Mouse (Mus musculus) kidney, adult 2 months (tissue): ENCODE results near the gene Pifo. TPM values are rescaled to one million over a fixed set of nuclear protein-coding genes. Genes with fewer than 3 reads are reported as not detected.
"Not testable (repeated sequence)": the region's sequence is repeated elsewhere in the genome, so short reads cannot be mapped to it uniquely, and the experiment has no call there.

Source experiments
- DNase-seq: peaks from one replicate; pipeline ENCODE4 v3.0.0; 2021
- H3K27ac ChIP-seq: fragments of 200-500 bp; 2 replicates; pipeline ENCODE4 v1.5.1; 2012; ENCODE audit warnings: low read depth, low read length, control low read depth, inconsistent platforms; ENCODE audit not compliant: insufficient read depth
- H3K27me3 ChIP-seq: fragments of 200-500 bp; replicated peaks from 2 replicates; pipeline ENCODE4 v1.6.1; 2012; ENCODE audit warnings: mild to moderate bottlenecking, moderate library complexity, low read length, inconsistent platforms; ENCODE audit not compliant: control insufficient read depth, insufficient read depth
- H3K36me3 ChIP-seq: fragments of 200-500 bp; 2 replicates; pipeline ENCODE4 v1.6.1; 2012; ENCODE audit warnings: mild to moderate bottlenecking, moderate library complexity, low read length, inconsistent platforms; ENCODE audit not compliant: control insufficient read depth, insufficient read depth
- H3K4me1 ChIP-seq: fragments of 200-500 bp; 2 replicates; pipeline ENCODE4 v1.6.1; 2011; ENCODE audit warnings: low read length; ENCODE audit not compliant: control insufficient read depth, insufficient read depth
- H3K4me3 ChIP-seq: fragments of 200-500 bp; 2 replicates; pipeline ENCODE4 v1.5.1; 2011; ENCODE audit warnings: mild to moderate bottlenecking, low read depth, low read length, control low read depth; ENCODE audit not compliant: insufficient read depth
- CTCF ChIP-seq: fragments of 200-500 bp; conservative IDR thresholded peaks from 2 replicates; pipeline ENCODE4 v1.5.1; 2011; ENCODE audit warnings: low read depth, mild to moderate bottlenecking, control low read depth, low read length, moderate library complexity, mixed read lengths; ENCODE audit not compliant: insufficient read depth, insufficient read length
- POLR2A ChIP-seq: fragments of 200-500 bp; IDR thresholded peaks from one replicate; pipeline ENCODE4 v1.6.1; 2011; ENCODE audit warnings: low read depth, low read length, control low read depth
- WGBS: fragments of 180-500 bp; shearing (Covaris S2); methylation state at CpG from one replicate; pipeline ENCODE4 v1.1.7; 2018; 5-methylcytosine and 5-hydroxymethylcytosine counted together
- polyA plus RNA-seq: library from polyadenylated mRNA; depleted of rRNA; stranded (reverse); fragments of >200 nt; gene quantifications from 2 replicates; pipeline ENCODE4 v1.2.3, GENCODE M21; 2012

Pifo gene
- polyA plus RNA-seq, 1 experiment, result not detected

DNA sequence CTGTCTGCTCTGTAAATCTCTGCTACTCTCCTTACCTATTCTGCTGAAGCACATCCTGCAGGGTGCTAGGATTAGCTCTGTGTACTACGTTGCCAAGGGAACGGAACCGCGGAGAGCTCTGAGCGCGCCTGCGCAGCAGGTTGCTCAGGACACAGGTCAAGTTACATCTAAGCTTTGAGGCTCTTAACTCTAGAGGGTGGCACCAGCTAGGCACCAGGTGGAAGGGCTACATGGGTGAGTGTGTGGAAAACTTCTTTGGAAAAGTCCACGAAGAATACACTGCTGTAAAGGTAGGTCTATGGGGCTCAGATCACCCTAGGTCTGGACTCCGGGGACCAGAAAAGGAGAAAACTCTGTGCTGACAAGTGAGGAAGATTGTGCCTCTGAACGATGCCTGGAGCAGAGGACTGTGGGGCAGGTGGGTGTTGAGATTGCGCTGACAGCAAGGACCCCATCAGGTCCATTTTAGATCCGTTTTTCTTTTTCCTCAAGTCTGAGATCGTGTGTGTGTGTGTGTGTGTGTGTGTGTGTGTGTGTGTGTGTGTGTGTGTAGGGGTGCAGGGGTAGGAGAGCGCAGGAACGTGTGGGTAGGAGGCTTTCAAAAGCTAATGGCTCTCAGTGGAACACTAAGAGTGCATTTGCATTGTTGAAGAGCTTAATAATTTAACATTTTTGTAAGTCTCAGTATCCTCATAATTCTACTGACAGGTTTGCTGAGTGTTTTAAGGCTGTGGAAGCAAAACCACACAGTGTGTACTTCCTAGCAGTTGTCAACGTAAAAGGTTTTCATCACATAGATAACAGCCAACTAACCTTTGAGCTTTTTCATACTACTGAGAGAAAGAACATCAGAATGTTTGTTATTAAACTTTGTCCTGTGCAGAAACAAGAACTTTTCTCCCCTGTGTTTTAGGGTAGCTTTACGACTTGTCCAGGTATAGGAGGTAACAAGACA lies 12.8 kb downstream of the Pifo start:
- TF ChIP-seq CTCF (no peak), POLR2A (no peak)
- Histone ChIP-seq H3K27me3 (no peaks in the 10 kb centered on the region), H3K27ac (no peak overlapping the region), H3K4me3 (no peak overlapping the region), H3K4me1 (no peaks in the 10 kb centered on the region), H3K36me3 (no peaks in the 10 kb centered on the region)
- peak; percentile 47 for DNase-seq
- 17% methylated on average over 17 of the region's 17 CpGs for WGBS

DNA sequence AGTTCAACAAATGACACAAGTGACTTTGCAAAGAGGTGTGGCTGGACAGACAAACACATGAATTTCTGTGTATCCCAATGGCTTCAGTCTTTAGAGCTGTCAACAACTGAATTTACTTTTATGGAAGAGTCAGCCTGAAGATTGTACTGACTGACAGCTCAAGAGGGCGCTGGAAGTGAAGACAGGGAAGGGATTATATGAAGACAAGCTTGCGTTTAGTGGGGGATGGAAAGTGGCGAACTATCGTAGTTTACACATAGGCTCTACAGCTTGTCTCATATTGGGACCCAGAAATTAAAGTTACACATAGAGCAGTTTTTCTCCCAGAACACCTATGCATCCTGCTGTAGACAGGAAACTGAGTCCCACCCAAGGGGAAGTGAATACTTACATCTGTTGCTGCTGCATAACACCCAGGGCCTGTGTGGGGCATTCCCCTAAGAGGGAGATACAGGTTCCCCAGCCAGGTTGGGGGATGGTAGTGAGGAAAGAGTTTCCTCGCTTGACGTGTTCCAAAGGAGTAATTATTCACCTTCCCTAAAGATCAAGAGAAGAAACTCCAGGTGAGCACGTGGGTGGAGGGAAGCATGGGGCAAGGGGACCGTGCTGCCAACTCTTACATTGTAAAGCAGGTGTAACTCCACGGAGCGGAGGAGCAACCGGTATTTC lies 13.6 kb downstream of the Pifo start:
- Histone ChIP-seq H3K36me3 (no peaks in the 10 kb centered on the region), H3K27ac (no peak overlapping the region), H3K27me3 (no peaks in the 10 kb centered on the region), H3K4me1 (no peaks in the 10 kb centered on the region), H3K4me3 (no peak overlapping the region)
- DNase-seq, result no peak
- TF ChIP-seq POLR2A (no peak), CTCF (no peak)
- WGBS, result 23% methylated on average over 11 of the region's 11 CpGs

DNA sequence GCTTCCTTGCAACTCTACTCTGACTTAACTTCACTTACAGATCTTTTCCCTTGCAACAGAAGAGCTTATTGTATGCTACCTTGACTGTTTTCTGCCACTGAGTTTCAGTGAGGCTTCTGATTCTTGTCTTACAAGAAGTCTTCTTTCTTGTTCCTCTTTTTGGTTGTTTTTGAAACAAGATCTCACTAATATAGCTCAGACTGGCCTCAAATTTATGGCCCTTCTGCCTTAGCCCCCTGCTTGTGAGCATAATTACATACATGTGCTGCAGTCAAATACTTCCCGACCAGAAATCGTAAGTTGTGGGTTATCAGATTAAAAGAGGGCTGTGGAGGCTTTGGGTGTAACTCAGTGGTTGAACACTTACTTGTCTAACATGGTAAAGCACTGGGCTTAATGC lies 19.7 kb downstream of the Pifo start:
- WGBS, result 23% methylated on average over 2 of the region's 2 CpGs
- Histone ChIP-seq H3K36me3 (no peaks in the 10 kb centered on the region), H3K4me1 (no peaks in the 10 kb centered on the region), H3K27me3 (no peaks in the 10 kb centered on the region), H3K4me3 (no peak overlapping the region), H3K27ac (no peak overlapping the region)
- TF ChIP-seq POLR2A (no peak), CTCF (no peak)
- no peak for DNase-seq

DNA sequence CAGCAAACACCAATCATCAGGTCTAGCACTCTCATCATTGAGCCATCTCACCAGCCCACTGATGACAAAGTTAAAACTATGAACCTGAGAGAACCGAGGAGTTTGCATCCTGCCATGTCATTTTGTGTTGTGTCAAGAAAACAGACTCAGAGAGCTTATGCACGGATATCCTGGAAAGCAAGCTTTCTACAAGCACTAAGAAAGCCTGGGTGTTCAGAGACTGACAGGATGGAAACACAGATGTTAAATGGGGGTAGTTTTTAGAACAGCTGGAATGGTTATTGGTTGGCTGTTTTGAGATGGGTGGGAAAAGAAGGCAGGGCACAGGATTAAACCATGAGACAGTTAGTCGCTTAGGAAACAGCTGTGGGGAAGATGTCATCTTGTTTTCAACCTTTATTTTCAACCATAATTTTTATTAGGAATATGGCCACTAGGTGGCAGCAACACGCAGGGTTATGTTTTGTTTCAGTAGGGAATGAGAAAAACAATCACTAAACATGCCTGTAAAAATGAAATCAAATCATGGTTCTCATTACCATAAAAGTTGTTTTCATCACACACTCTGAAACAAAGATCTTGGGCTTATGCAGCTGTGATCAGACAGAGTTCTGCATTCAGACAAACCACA lies 22.7 kb downstream of the Pifo start:
- H3K4me3 ChIP-seq, result no peak overlapping the region
- no peaks in the 10 kb centered on the region for H3K4me1 ChIP-seq
- H3K36me3 ChIP-seq, result no peaks in the 10 kb centered on the region
- peak; percentile 46 for DNase-seq
- H3K27ac ChIP-seq, result no peak overlapping the region
- 25% methylated on average over 4 of the region's 4 CpGs for WGBS
- H3K27me3 ChIP-seq, result no peaks in the 10 kb centered on the region
- TF ChIP-seq CTCF, result peak; percentile 22; the same call in 1 of the 2 replicates
- no peak for TF ChIP-seq POLR2A

DNA sequence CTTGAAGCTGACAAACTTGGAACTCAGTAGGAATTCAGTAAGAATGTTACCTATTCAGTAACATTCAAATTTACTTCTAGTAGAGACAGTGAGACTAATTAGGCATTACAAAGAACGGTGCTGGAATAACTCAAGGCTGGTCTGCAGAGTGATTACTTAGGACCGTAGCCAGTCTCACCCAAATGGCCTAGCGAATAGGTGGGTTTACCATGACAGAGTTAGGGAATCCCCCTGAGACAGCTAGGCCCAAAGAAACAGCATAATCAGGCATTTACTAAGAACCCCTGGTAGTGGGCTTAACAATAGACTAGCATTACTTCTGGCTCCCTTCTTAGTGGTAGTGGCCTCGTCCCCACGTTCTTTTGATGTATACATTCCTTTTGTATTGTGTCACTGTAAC lies 24.8 kb downstream of the Pifo start:
- not testable (repeated sequence) for H3K27ac ChIP-seq, H3K4me3 ChIP-seq, H3K27me3 ChIP-seq, DNase-seq, H3K4me1 ChIP-seq, H3K36me3 ChIP-seq
- WGBS, result 70% methylated on average over 5 of the region's 5 CpGs

DNA sequence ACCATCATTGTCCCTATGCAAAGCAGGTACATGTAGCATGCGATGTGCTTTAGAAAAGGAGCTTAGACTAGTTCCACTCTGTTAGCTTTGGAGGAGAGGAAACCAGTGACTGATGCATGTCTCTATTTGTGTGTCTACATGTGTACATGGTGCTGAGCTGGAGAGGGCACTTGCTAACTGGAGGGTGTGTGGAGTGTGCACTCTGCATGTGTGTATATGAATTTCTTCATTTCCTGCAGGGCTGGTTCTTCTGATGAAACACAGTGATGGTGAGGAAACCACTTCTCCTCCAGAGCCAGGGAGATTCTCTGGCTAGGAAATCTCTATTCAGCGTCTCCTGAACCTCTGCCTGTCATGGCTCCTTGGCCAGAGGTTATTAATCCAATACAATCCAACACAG lies 40.3 kb downstream of the Pifo start:
- DNase-seq, result no peak
- Histone ChIP-seq H3K27me3 (no peaks in the 10 kb centered on the region), H3K27ac (no peak overlapping the region), H3K4me1 (no peaks in the 10 kb centered on the region), H3K4me3 (no peak overlapping the region), H3K36me3 (no peaks in the 10 kb centered on the region)
- 86% methylated on average over 2 of the region's 2 CpGs for WGBS
- no peak for TF ChIP-seq CTCF
- no peak for TF ChIP-seq POLR2A

DNA sequence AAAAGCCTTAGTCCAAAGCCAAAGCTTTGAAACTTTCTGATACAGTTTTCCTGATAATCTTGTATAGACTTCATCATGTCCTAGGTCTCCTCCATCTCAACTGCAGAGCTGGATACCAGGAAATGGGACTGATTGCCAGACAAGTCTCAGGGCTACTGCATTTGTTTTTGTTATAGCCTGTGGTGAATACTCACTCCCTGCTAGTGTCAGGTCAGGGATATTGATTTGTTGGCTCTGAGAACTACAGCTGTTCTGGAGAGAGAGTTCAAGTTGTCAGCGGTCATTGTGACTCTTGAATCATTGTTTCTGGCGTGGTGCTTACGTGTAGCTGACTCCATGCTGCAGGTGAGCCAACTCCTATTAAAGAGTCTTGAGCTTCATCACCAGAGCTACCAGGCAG lies 41.0 kb downstream of the Pifo start, which contains the start of gene Ovgp1:
Gene Ovgp1 (plus strand): TSS at position 301 of the 400 bp plus-strand sequence.
- Histone ChIP-seq H3K4me1 (no peaks in the 10 kb centered on the region), H3K27me3 (no peaks in the 10 kb centered on the region), H3K36me3 (peaks cover under 1% of the 10 kb centered on the region; the same call in 1 of the 2 replicates), H3K4me3 (no peak within 1 kb of the TSS), H3K27ac (no peak within 1 kb of the TSS)
- WGBS, result 73% methylated on average over 3 of the region's 3 CpGs
- no peak for DNase-seq
- TF ChIP-seq CTCF, result no peak
- TF ChIP-seq POLR2A, result no peak
